Mouse (Mus musculus) liver, embryonic 16.5 days (tissue): ENCODE results near the gene Eprs. TPM values are rescaled to one million over a fixed set of nuclear protein-coding genes. Genes with fewer than 3 reads are reported as not detected.
A peak's percentile ranks its signal among the peaks of the same experiment; 100 is the strongest.

Source experiments
- ATAC-seq: fragments of 200-750 bp; cut with Nextera tagmentation; 2 replicates; pipeline ENCODE4 v1.8.0; 2017; ENCODE audit warnings: low read depth, mild to moderate bottlenecking, moderate number of reproducible peaks, moderate library complexity
- H3K27ac ChIP-seq: fragments of 300-500 bp; sonication (generic); 2 replicates; pipeline ENCODE4 v1.5.1; 2014; ENCODE audit warnings: mild to moderate bottlenecking, low read length
- H3K27me3 ChIP-seq: fragments of 300-500 bp; sonication (generic); 2 replicates; pipeline ENCODE4 v1.6.1; 2014; ENCODE audit warnings: low read depth, low read length, mixed read lengths; ENCODE audit not compliant: control insufficient read depth, insufficient read depth
- H3K36me3 ChIP-seq: fragments of 300-500 bp; sonication (generic); 2 replicates; pipeline ENCODE4 v1.6.1; 2014; ENCODE audit warnings: mild to moderate bottlenecking; ENCODE audit not compliant: control insufficient read depth, insufficient read depth
- H3K4me1 ChIP-seq: fragments of 300-500 bp; sonication (generic); 2 replicates; pipeline ENCODE4 v1.6.1; 2014; ENCODE audit warnings: low read depth, low read length, mixed read lengths; ENCODE audit not compliant: control insufficient read depth
- H3K4me2 ChIP-seq: fragments of 300-500 bp; sonication (generic); 2 replicates; pipeline ENCODE4 v1.6.1; 2014; ENCODE audit warnings: low read depth, low read length, mixed read lengths
- H3K4me3 ChIP-seq: fragments of 300-500 bp; sonication (generic); 2 replicates; pipeline ENCODE4 v1.5.1; 2014; ENCODE audit warnings: low read depth, mild to moderate bottlenecking, low read length
- H3K9ac ChIP-seq: fragments of 300-500 bp; sonication (generic); 2 replicates; pipeline ENCODE4 v1.6.1; 2014; ENCODE audit warnings: low read depth, low read length
- H3K9me3 ChIP-seq: fragments of 300-500 bp; sonication (generic); replicated peaks from 2 replicates; pipeline ENCODE4 v1.6.1; 2016; ENCODE audit warnings: low read length; ENCODE audit not compliant: control insufficient read depth
- WGBS: fragments of 180-500 bp; shearing (Covaris S2); extraction: QIAGEN DNeasy Blood & Tissue Kit; methylation state at CpG from one replicate; pipeline ENCODE4 v1.1.7; 2014; ENCODE audit not compliant: insufficient replicate concordance; 5-methylcytosine and 5-hydroxymethylcytosine counted together
- polyA plus RNA-seq: library from polyadenylated mRNA; unstranded; fragments of >200 nt; fragmentation: Nextera tagmentation; extraction: Ambion mirVana; gene quantifications from 2 replicates; pipeline ENCODE4 v1.2.1, GENCODE M21; 2015

Gene Eprs
- polyA plus RNA-seq, 1 experiment from 2014 or later, result 67.2 TPM

DNA sequence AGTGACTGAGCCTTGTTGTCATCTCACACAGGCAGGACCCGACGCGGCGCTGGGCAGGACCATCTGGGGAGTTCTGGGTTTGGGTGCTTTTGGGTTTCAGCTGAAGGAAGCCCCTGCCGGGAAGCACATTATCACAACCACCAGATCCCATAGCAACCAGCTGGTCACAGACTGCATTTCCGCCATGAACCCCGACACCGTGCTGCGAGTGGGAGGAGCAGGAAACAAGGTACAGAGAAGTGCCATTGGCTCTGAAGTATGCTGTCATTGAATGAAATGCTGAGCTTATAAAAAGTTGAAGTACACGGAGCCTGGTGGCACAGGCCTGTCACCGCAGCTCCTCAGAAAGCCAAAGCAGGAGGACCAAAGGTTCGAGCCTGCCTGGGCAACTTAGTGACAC lies 10.7 kb upstream of the Eprs start:
- H3K9me3 ChIP-seq, result no peaks in the 10 kb centered on the region
- no peaks in the 10 kb centered on the region for H3K4me1 ChIP-seq
- no peak overlapping the region for H3K4me2 ChIP-seq
- H3K27ac ChIP-seq, result no peak overlapping the region
- no peak overlapping the region for H3K9ac ChIP-seq
- no peaks in the 10 kb centered on the region for H3K27me3 ChIP-seq
- H3K4me3 ChIP-seq, result no peak overlapping the region
- H3K36me3 ChIP-seq, result no peaks in the 10 kb centered on the region
- 71% methylated on average over 12 of the region's 12 CpGs for WGBS
- 0 out of 2 replicates have a peak, but pooled peaks have one; percentile 16 for ATAC-seq

DNA sequence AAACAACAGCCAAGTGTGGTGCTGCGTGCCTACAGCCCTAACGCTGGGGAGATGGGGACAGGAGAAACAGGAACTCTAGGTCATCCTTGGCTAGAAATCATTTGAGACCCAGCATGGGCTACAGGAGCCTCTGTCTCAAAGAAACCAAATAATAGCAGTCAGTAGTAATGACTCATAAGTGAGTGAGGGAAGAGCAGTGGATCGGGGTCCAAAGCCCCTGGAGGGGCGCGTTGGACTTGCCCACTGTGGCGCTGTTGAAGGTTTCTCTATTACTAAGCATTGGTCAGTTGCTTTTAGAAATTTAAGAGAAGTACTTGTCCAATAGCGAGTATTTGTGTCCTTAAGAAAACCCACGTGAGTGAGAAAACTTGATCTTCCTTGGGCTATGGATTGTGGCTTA lies 9.5 kb upstream of the Eprs start:
- Histone ChIP-seq H3K9ac (no peak overlapping the region), H3K4me1 (no peaks in the 10 kb centered on the region), H3K9me3 (no peaks in the 10 kb centered on the region), H3K4me3 (no peak overlapping the region), H3K36me3 (no peaks in the 10 kb centered on the region), H3K27me3 (no peaks in the 10 kb centered on the region), H3K4me2 (no peak overlapping the region), H3K27ac (no peak overlapping the region)
- ATAC-seq, result no peak
- 84% methylated on average over 8 of the region's 8 CpGs for WGBS

DNA sequence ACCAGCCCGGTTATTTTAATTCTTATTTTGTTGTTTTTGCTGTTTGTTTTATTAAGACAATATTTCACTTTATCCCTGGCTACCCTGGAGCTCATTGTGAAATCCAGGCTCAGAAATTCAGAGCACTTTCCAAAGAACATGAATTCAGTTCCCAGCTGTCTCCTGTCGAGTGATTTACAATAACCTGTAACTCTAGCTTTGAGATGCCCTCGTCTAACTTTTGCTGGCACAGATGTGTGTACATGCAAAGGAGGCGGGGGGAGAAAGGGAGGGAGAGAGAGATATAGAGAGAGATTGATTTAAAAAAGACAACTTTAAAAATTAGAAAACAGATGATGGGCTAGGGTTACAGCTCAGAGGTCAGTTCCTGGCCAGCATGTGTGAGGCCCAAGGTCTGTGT lies 8.1 kb upstream of the Eprs start:
- Histone ChIP-seq H3K4me1 (no peaks in the 10 kb centered on the region), H3K9ac (no peak overlapping the region), H3K9me3 (no peaks in the 10 kb centered on the region), H3K27ac (no peak overlapping the region), H3K4me2 (no peak overlapping the region), H3K27me3 (no peaks in the 10 kb centered on the region), H3K4me3 (no peak overlapping the region), H3K36me3 (no peaks in the 10 kb centered on the region)
- 61% methylated on average over 4 of the region's 4 CpGs for WGBS
- no peak for ATAC-seq

DNA sequence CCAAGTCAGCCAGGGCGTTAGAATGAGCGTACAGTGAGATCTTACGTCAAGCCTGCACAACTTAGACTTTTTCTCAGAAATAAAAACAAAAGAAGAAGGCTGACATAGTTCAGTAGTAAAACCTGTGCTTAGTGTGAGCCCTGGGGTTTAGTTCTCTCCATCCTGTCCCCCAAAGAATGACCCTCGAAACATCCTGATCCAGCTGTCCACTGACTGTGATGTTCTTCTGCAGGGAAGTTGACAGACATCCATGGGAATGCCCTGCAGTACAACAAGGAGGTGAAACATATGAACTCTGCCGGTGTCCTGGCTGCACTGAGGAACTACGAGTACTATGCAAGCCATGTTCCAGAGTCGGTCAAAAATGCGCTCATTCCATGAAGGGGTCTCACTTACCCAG lies 6.6 kb upstream of the Eprs start:
- no peak overlapping the region for H3K4me3 ChIP-seq
- no peak overlapping the region for H3K27ac ChIP-seq
- no peaks in the 10 kb centered on the region for H3K36me3 ChIP-seq
- H3K4me2 ChIP-seq, result no peak overlapping the region
- no peaks in the 10 kb centered on the region for H3K4me1 ChIP-seq
- WGBS, result 84% methylated on average over 8 of the region's 8 CpGs
- H3K9me3 ChIP-seq, result no peaks in the 10 kb centered on the region
- ATAC-seq, result no peak
- H3K27me3 ChIP-seq, result no peaks in the 10 kb centered on the region
- no peak overlapping the region for H3K9ac ChIP-seq

DNA sequence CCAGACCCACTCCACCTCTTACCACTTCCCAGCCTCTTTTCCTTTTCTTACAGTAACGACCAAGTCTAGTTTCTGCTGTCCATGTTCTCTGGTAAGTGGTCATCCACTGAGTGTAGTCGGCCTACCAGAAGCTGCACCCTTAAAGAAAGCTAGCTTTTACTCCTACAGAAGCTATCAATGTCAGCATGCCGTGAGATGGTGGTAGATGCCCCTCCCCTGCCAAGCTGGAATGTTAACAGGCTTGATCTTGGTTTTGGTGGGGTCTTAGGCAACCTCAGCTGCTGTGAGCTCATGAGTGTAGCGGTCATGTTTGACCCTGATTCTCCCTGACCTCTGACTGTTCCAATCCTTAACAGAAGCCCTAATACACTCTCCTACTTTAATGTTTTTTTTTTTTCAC lies 4.6 kb upstream of the Eprs start:
- peaks cover 6% of the 10 kb centered on the region for H3K4me1 ChIP-seq
- no peak for ATAC-seq
- no peaks in the 10 kb centered on the region for H3K9me3 ChIP-seq
- H3K27ac ChIP-seq, result no peak overlapping the region
- H3K27me3 ChIP-seq, result no peaks in the 10 kb centered on the region
- WGBS, result 71% methylated on average over 4 of the region's 4 CpGs
- H3K36me3 ChIP-seq, result no peaks in the 10 kb centered on the region
- no peak overlapping the region for H3K9ac ChIP-seq
- no peak overlapping the region for H3K4me3 ChIP-seq
- no peak overlapping the region for H3K4me2 ChIP-seq

DNA sequence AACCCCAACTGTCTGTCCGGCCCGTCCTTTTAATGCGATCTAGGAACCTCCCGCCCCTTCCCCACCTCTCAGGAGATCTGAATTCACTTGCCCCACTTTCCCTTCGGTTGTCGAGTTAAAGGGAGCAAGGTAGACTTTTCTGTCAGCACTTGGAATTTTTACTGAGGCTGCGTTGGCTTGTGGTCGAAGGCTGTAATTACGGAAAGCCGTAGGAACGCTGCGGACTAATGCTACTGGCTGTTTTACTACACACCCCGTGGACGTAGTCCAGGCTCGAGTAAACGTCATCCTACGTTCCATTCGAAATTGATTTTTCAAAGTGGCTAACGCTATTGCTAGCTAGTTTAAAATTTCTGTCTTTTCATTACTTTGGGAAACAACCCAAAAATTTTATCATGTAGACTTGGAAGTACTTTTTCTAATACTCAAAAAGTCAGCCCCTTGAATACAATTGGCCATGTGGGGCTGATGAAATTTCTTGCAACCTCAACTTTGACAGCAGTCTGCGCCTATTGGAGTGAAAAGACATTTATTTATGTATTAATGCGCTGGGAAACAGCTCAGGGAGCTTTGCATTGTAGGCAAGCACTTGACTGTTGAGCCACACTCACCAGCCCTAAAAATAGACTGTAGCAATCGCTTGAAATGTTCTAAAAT lies 810 bp downstream of the Eprs start:
- peak overlapping the region; percentile 95 for H3K27ac ChIP-seq
- under 1% methylated on average over 22 of the region's 22 CpGs for WGBS
- no peaks in the 10 kb centered on the region for H3K27me3 ChIP-seq
- H3K9me3 ChIP-seq, result no peaks in the 10 kb centered on the region
- H3K9ac ChIP-seq, result peak overlapping the region; percentile 92
- ATAC-seq, result peak; percentile 33
- peaks cover 4% of the 10 kb centered on the region; the same call in 1 of the 2 replicates for H3K36me3 ChIP-seq
- peak overlapping the region; percentile 97 for H3K4me3 ChIP-seq
- peak overlapping the region; percentile 89 for H3K4me2 ChIP-seq
- peaks cover 19% of the 10 kb centered on the region for H3K4me1 ChIP-seq

DNA sequence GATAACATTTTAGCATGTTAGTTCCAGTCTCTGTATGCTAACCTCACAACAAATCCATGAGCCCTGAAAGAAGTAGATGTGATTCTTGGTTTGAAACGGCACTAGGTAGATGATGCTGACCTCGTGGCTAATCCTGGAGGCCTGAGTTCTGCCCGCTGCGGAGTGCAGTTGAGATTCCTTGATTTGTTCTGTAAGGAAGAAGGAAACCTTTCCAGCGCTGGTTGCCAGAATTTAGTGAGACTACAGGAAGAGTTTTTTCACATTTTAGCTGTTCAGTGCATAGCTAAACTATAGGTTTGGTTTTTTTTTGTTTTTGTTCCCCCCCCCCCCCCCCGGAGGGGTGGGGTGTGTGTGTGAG lies 1.3 kb downstream of the Eprs start:
- 39% methylated on average over 6 of the region's 6 CpGs for WGBS
- Histone ChIP-seq H3K27me3 (no peaks in the 10 kb centered on the region), H3K9me3 (no peaks in the 10 kb centered on the region), H3K4me2 (peak overlapping the region; percentile 89), H3K36me3 (peaks cover 4% of the 10 kb centered on the region; the same call in 1 of the 2 replicates), H3K9ac (peak overlapping the region; percentile 92), H3K4me1 (peaks cover 19% of the 10 kb centered on the region), H3K27ac (peak overlapping the region; percentile 95), H3K4me3 (peak overlapping the region; percentile 97)
- ATAC-seq, result no peak

DNA sequence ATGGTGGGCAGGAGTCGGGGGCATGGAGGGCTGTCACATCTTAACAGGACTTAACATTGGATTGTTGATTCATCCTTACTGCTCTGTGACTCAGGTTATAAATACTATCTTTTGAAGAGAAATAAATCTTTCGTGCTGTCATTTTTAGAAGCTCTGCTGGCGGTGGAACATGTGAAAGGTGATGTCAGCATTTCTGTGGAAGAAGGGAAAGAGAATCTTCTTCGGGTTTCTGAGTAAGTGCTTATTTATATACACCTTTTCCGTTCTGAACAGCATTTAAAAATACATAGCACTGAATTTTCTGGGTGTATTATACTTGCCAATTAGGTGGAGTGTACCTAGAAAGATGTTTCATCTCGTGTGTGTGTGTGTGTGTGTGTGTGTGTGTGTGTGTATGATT lies 4.5 kb downstream of the Eprs start:
- no peak overlapping the region for H3K4me2 ChIP-seq
- H3K4me1 ChIP-seq, result peaks cover 13% of the 10 kb centered on the region
- WGBS, result 71% methylated on average over 6 of the region's 6 CpGs
- H3K9me3 ChIP-seq, result no peaks in the 10 kb centered on the region
- H3K9ac ChIP-seq, result no peak overlapping the region
- no peak overlapping the region for H3K27ac ChIP-seq
- no peaks in the 10 kb centered on the region for H3K27me3 ChIP-seq
- no peak for ATAC-seq
- H3K36me3 ChIP-seq, result peaks cover 16% of the 10 kb centered on the region
- H3K4me3 ChIP-seq, result no peak overlapping the region

DNA sequence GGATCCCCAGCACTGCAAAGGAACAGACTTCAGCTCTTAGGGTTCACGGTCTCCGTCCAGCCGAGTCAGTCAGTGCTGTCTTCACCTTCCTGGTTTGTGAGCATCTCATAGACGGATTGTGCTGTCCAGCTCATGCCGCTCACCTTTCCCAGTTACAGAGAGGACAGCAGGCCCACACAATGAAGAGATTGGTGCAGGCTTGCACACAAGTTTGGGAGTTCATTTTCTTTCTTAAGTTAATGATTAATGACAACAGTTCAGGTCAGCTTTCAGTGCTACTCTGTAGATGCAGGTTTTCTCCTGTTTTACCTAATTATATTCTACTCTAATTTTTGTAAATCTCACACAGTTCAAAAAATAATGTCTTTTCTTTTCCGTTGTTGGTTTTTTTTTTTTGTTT lies 7.1 kb downstream of the Eprs start:
- H3K4me3 ChIP-seq, result no peak overlapping the region
- H3K9ac ChIP-seq, result no peak overlapping the region
- H3K36me3 ChIP-seq, result peaks cover 29% of the 10 kb centered on the region
- no peaks in the 10 kb centered on the region for H3K9me3 ChIP-seq
- H3K27me3 ChIP-seq, result no peaks in the 10 kb centered on the region
- peak; percentile 67 for ATAC-seq
- H3K27ac ChIP-seq, result no peak overlapping the region
- H3K4me1 ChIP-seq, result peaks cover 6% of the 10 kb centered on the region
- H3K4me2 ChIP-seq, result no peak overlapping the region
- 81% methylated on average over 6 of the region's 6 CpGs for WGBS
